Mouse (Mus musculus) layer of hippocampus, adult 2 months (tissue): ENCODE data around the gene Alox15. TPM values are rescaled to one million over a fixed set of nuclear protein-coding genes. Genes with fewer than 3 reads are reported as not detected.

Source experiments
- DNase-seq, 2 experiments: peaks; one replicate each; pipeline ENCODE4 v3.0.0; 2022; ENCODE audit warnings: low spot score in 2 of 2
- H3K27ac ChIP-seq: fragments of 200-600 bp; 2 replicates; pipeline ENCODE4 v1.8.1; 2022
- H3K4me3 ChIP-seq: fragments of 200-600 bp; 2 replicates; pipeline ENCODE4 v1.8.1; 2022; ENCODE audit warnings: mild to moderate bottlenecking
- CTCF ChIP-seq: fragments of 200-600 bp; conservative IDR thresholded peaks from 2 replicates; pipeline ENCODE4 v1.8.1; 2022; ENCODE audit warnings: antibody characterized with exemption, mild to moderate bottlenecking, moderate library complexity
- total RNA-seq, 2 experiments: library from RNA; stranded (reverse); gene quantifications; 2 replicates each; pipeline ENCODE4 v1.2.3; 2021

The Alox15 gene
- total RNA-seq, 2 experiments from 2014 or later: 0.26 TPM; not detected in 1

- TF ChIP-seq CTCF: no peak
Measured at GRCm38 (mm10) chr11:70297405-70297804, 54.4 kb downstream of the Alox15 start.

More at GRCm38 (mm10) chr11:70297405-70297804, 54.4 kb downstream of the Alox15 start:
- Histone ChIP-seq H3K4me3 (no peak overlapping the region), H3K27ac (no peak overlapping the region)
- no peak for DNase-seq

Other genes starting within 250 kb of the Alox15 start
- under 1 TPM in 1 of 2 experiments, not detected in 1; 0.46 TPM for gene Mgl2, start 221.7 kb downstream of the Alox15 start, total RNA-seq
- 1 to 10 TPM in 1 of 2 experiments, under 1 TPM in 1; 0.67 to 1.5 TPM for gene Clec10a, start 195.8 kb downstream of the Alox15 start, total RNA-seq
- 10 to 100 TPM; 35.2 to 47.0 TPM for gene Slc16a11, start 139.3 kb downstream of the Alox15 start, total RNA-seq
- 10 to 100 TPM in 1 of 2 experiments, 1 to 10 TPM in 1; 7.9 to 11.0 TPM for gene Slc16a13, start 131.0 kb downstream of the Alox15 start, total RNA-seq
- gene Bcl6b, start 122.2 kb downstream of the Alox15 start, total RNA-seq: 1 to 10 TPM in 1 of 2 experiments, under 1 TPM in 1; 0.83 to 1.4 TPM
- gene 0610010K14Rik, start 114.1 kb downstream of the Alox15 start, total RNA-seq: 10 to 100 TPM; 43.8 to 48.7 TPM
- gene Gm21988, start 112.2 kb downstream of the Alox15 start, total RNA-seq: 1 to 10 TPM; 3.9 to 4.3 TPM
- 100 to 1,000 TPM; 272 to 278 TPM for gene Rnasek, start 112.2 kb downstream of the Alox15 start, total RNA-seq
- gene Alox12, start 96.7 kb downstream of the Alox15 start, total RNA-seq: under 1 TPM; 0.13 to 0.27 TPM
- gene Alox12e, start 29.4 kb downstream of the Alox15 start, total RNA-seq: not detected
- gene Pelp1, start 58.0 kb upstream of the Alox15 start, total RNA-seq: 10 to 100 TPM; 33.2 to 40.1 TPM
- gene Arrb2, start 80.6 kb upstream of the Alox15 start, total RNA-seq: 10 to 100 TPM; 99.9 TPM
- 10 to 100 TPM; 13.5 to 15.6 TPM for gene Med11, start 99.9 kb upstream of the Alox15 start, total RNA-seq
- gene Zmynd15, start 107.4 kb upstream of the Alox15 start, total RNA-seq: under 1 TPM; 0.12 to 0.72 TPM
- gene Cxcl16, start 108.0 kb upstream of the Alox15 start, total RNA-seq: 1 to 10 TPM in 1 of 2 experiments, under 1 TPM in 1; 0.96 to 1.1 TPM
- gene Tm4sf5, start 153.2 kb upstream of the Alox15 start, total RNA-seq: not detected
- gene Vmo1, start 162.6 kb upstream of the Alox15 start, total RNA-seq: not detected
- gene Gltpd2, start 167.2 kb upstream of the Alox15 start, total RNA-seq: not detected
- gene Psmb6, start 173.3 kb upstream of the Alox15 start, total RNA-seq: 100 to 1,000 TPM; 178 to 188 TPM
- not detected for gene Gm40193, start 180.9 kb upstream of the Alox15 start, total RNA-seq
- gene Pld2, start 188.0 kb upstream of the Alox15 start, total RNA-seq: 10 to 100 TPM; 17.7 to 19.2 TPM
- gene Mink1, start 210.8 kb upstream of the Alox15 start, total RNA-seq: 100 to 1,000 TPM; 505 to 510 TPM